Mouse (Mus musculus): ENCODE data around the gene Gm10153. TPM values are rescaled to one million over a fixed set of nuclear protein-coding genes. Genes with fewer than 3 reads are reported as not detected.
"Not testable (repeated sequence)": the region's sequence is repeated elsewhere in the genome, so short reads cannot be mapped to it uniquely, and the experiment has no call there.

Gm10153 gene
- total RNA-seq, 2 experiments from 2014 or later: not detected

DNA sequence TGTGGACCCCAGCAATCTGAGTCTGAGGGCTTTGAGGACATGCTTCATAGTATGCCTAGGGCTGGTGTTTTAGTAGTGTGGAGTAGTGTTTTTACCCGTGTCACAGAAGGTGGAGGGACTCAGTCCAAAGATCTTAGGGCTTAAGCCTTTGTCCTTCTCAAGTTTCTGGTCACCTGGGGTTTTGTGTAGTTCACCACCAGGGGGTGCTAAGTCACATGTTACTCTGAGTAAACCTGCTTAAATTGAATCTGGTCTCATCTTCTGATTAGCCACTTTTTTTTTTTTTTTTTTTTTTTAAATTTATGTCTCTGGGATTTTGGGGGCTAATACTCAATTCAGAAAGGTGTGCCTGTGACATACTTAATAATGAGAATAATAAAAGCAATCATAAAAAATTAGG is 44.2 kb downstream of the Gm10153 start:
- peak; percentile 31 to 46 for DNase-seq (ENCODE audit: low spot score in 2 of 2)
- intact Hi-C loops (cut with DNase I): loop anchor here (2.0 kb wide), 1 partner anchor 103 kb away; no protein-coding TSS in a partner anchor

DNA sequence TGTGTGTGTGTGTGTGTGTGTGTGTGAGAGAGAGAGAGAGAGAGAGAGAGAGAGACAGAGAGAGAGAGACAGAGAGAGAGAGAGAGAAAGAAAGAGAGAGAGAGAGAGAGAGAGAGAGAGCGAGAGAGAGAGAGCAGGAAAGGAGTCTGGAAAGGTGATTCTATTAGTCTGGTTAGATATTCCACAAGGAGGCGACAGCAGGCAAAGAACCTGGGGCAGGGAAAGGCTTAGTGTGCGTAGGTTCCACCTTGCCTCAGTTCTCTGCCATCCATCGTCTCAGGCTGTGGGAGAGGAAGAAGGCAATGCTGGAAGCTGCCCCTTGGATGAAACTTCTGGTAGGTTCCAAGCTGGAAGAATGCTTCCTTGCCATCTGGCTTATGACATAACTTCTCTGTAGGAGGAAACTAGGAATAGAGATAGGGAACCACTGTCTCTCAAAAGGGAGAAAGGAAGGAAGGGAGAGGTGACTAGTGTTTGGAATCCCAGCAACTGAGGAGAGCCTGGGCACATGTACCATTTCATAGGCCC is 44.7 kb downstream of the Gm10153 start:
- DNase-seq (ENCODE audit: low spot score in 2 of 2): peak in 1 of 2 experiments; percentile 68
- intact Hi-C loops (cut with DNase I): no loop called here

DNA sequence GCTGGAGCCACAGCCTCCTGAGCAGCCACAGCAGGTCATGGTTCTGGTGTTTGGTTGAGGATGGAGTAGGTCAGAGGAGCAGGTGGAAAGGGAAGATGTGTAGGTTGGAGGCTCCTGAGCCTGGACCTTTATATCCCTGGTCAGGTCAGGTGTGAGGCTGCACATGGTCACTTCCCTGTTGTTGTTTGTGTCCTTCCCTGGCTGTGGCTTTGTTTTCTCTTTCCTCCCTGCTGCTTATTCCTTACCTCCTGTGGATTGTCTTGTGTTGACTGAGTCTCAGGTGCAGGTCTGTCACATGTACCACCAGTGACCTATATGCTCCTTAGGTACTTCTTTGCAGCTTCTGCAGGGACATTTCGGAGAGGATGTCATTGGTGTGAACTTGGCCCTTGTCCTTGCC is 45.7 kb downstream of the Gm10153 start, which contains the start of gene Gm45337:
Gene Gm45337 (minus strand): TSS at position 101 of the 400 bp plus-strand sequence.
- intact Hi-C loops (cut with DNase I): no loop called here
- DNase-seq (ENCODE audit: low spot score in 2 of 2): no peak

DNA sequence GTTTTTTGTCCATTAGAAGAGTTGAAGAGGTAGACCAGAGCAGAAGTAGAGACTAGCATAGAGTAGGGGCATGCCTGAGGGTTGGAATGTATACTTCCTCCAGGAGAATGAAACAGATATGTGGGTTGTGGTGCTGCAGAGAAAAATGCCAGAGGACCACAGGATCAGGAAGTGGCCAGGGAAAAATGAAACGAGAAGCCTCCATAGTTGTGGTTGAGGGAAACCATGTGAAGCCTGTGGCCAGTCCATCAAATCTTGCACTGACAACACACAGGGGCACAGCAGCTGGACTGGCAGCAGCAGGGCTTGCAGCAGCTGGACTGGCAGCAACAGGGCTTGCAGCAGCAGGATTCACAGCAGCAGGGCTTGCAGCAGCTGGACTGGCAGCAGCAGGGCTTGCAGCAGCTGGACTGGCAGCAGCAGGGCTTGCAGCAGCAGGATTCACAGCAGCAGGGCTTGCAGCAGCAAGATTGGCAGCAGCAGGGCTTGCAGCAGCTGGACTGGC is 46.6 kb downstream of the Gm10153 start:
- DNase-seq (ENCODE audit: low spot score in 2 of 2); intact Hi-C loops (cut with DNase I): not testable (repeated sequence)

DNA sequence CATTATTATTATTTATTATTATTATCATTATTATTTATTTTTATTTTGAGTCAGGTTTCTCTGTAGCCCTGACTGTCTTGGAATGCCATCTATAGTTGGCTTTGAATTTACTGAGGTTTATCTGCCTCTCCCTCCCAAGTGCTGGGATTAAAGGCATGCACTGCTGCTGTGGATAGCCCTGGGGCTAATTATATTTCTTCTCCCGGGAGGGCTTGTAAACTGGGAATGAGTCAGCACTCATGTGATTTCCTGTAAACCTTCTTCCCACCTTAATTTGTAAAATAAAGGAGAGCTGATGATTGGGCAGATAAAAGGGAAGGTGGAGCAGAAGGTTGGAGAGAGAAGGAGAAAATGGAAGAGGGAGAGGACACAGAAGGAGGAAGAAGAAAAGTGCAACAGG is 49.5 kb downstream of the Gm10153 start:
- DNase-seq (ENCODE audit: low spot score in 2 of 2): no peak
- intact Hi-C loops (cut with DNase I): no loop called here

Other genes starting within 250 kb of the Gm10153 start
- gene Brsk2, start 240.6 kb downstream of the Gm10153 start, total RNA-seq (2021): 100 to 1,000 TPM; 206 to 226 TPM
- gene Mob2, start 129.3 kb downstream of the Gm10153 start, total RNA-seq (2021): 10 to 100 TPM; 33.7 to 37.8 TPM
- gene Dusp8, start 94.5 kb downstream of the Gm10153 start, total RNA-seq (2021): 100 to 1,000 TPM; 152 TPM
- gene Gm45618, start 69.7 kb downstream of the Gm10153 start, total RNA-seq (2021): not detected
- gene Gm39115, start 54.4 kb downstream of the Gm10153 start, total RNA-seq (2021): not detected
- gene Gm45337, start 45.8 kb downstream of the Gm10153 start, total RNA-seq (2021): not detected
- not detected for gene Gm29735, start 33.3 kb downstream of the Gm10153 start, total RNA-seq (2021)
- gene Gm4553, start 24.6 kb downstream of the Gm10153 start, total RNA-seq (2021): not detected
- not detected for gene Krtap5-2, start 14.4 kb downstream of the Gm10153 start, total RNA-seq (2021)
- gene Krtap5-3, start 11.0 kb upstream of the Gm10153 start, total RNA-seq (2021): not detected
- not detected for gene Gm7579, start 21.5 kb upstream of the Gm10153 start, total RNA-seq (2021)
- gene Krtap5-5, start 39.6 kb upstream of the Gm10153 start, total RNA-seq (2021): not detected
- not detected for gene Gm40460, start 50.7 kb upstream of the Gm10153 start, total RNA-seq (2021)
- gene Gm2431, start 68.0 kb upstream of the Gm10153 start, total RNA-seq (2021): not detected
- not detected for gene Gm4559, start 84.0 kb upstream of the Gm10153 start, total RNA-seq (2021)
- not detected for gene Krtap5-1, start 106.7 kb upstream of the Gm10153 start, total RNA-seq (2021)
- not detected for gene Krtap5-4, start 113.2 kb upstream of the Gm10153 start, total RNA-seq (2021)
- gene Ifitm10, start 183.4 kb upstream of the Gm10153 start, total RNA-seq (2021): 10 to 100 TPM; 26.4 to 28.8 TPM
- gene Gm49369, start 192.3 kb upstream of the Gm10153 start, total RNA-seq (2021): 1 to 10 TPM in 1 of 2 experiments, under 1 TPM in 1; 0.57 to 6.8 TPM
- gene Ctsd, start 197.6 kb upstream of the Gm10153 start, total RNA-seq (2021): 100 to 1,000 TPM; 318 to 337 TPM
- not detected for gene Syt8, start 244.5 kb upstream of the Gm10153 start, total RNA-seq (2021)

Measured in left cerebral cortex, postnatal 25 days (tissue).